Mouse (Mus musculus) lung, postnatal 4 days (tissue): Measurements from ENCODE around the gene Ctso.

Experiments
- DNase-seq, 2 experiments: peaks; one replicate each; pipeline ENCODE4 v3.0.0; 2021

The Ctso gene

GRCm38 (mm10) chr3:81932141-81933101, at the start of gene Ctso:
TSS of gene Ctso (plus strand) at chr3:81932601.
- DNase-seq, result peak; percentile 89 to 90

- no peak for DNase-seq
These were observed 48.5 kb upstream of the Ctso start for GRCm38 (mm10) chr3:81883916-81884315.

- DNase-seq, result no peak
These were observed 46.8 kb upstream of the Ctso start for GRCm38 (mm10) chr3:81885566-81885965.

GRCm38 (mm10) chr3:81889137-81889536, 43.3 kb upstream of the Ctso start:
- no peak for DNase-seq

- DNase-seq, result no peak
These were observed 21.9 kb upstream of the Ctso start for GRCm38 (mm10) chr3:81910286-81911036.

GRCm38 (mm10) chr3:81916030-81916686, 16.2 kb upstream of the Ctso start:
- DNase-seq, result peak; percentile 27 to 54

- no peak for DNase-seq
These were observed 15.0 kb upstream of the Ctso start for GRCm38 (mm10) chr3:81917354-81917935.

GRCm38 (mm10) chr3:81918215-81918614, 14.2 kb upstream of the Ctso start:
- no peak for DNase-seq

- no peak for DNase-seq
These were observed 12.7 kb upstream of the Ctso start for GRCm38 (mm10) chr3:81919681-81920080.

GRCm38 (mm10) chr3:81922910-81923309, 9.5 kb upstream of the Ctso start:
- peak in 1 of 2 experiments; percentile 18 for DNase-seq

- peak in 1 of 2 experiments; percentile 52 for DNase-seq
These were observed 7.5 kb upstream of the Ctso start for GRCm38 (mm10) chr3:81924931-81925330.

- peak in 1 of 2 experiments; percentile 25 for DNase-seq
These were observed 6.5 kb upstream of the Ctso start for GRCm38 (mm10) chr3:81925856-81926255.

GRCm38 (mm10) chr3:81926764-81927325, 5.6 kb upstream of the Ctso start:
- DNase-seq, result no peak

- DNase-seq, result no peak
These were observed 3.3 kb upstream of the Ctso start for GRCm38 (mm10) chr3:81929073-81929472.

- DNase-seq, result no peak
These were observed 706 bp upstream of the Ctso start for GRCm38 (mm10) chr3:81931695-81932094.

GRCm38 (mm10) chr3:81933348-81933747, 947 bp downstream of the Ctso start:
- DNase-seq, result no peak

- no peak for DNase-seq
These were observed 6.5 kb downstream of the Ctso start for GRCm38 (mm10) chr3:81938924-81939323.

GRCm38 (mm10) chr3:81942341-81942740, 9.9 kb downstream of the Ctso start:
- no peak for DNase-seq

GRCm38 (mm10) chr3:81943097-81943496, 10.7 kb downstream of the Ctso start:
- DNase-seq, result no peak

- DNase-seq, result no peak
These were observed 12.5 kb downstream of the Ctso start for GRCm38 (mm10) chr3:81944851-81945393.

GRCm38 (mm10) chr3:81949048-81949447, 16.6 kb downstream of the Ctso start:
- DNase-seq, result no peak

- DNase-seq, result no peak
These were observed 19.4 kb downstream of the Ctso start for GRCm38 (mm10) chr3:81951785-81952184.
